ENCODE assay signal across 9 mouse cellular contexts in genomic region chr17:31789068-31789583, GRCm38 (mm10).
DNase-seq lines count a peak whose midpoint lies in the region; ATAC-seq and TF ChIP-seq lines count a peak whose summit lies in the region.
"Had no signal": no experiment of that assay in that cellular context is flagged by ENCODE, and none has a peak within 500 bp of the region (broad histone marks: within the 10 kb centered on the region; RNA-seq: fewer than 3 reads in every experiment).

No protein-coding gene starts in this region.

- ATAC-seq in kidney, embryonic 14.5 days (ENCODE audit: low FRiP score, low TSS enrichment) = no peak
- peak; percentile 22 to 36; a peak in 2 of 4 replicates for ATAC-seq in hematopoietic stem cell, adult 5-6 weeks (replicated peaks in 1 of 2; ENCODE audit: insufficient read depth in 1 of 2, low FRiP score in 2 of 2, low TSS enrichment in 1 of 2, low read depth in 1 of 2, poor library complexity in 2 of 2, severe bottlenecking in 2 of 2)
- ATAC-seq in midbrain, embryonic 15.5 days (replicated peaks) = no peak

- H3K27ac ChIP-seq in kidney, embryonic 14.5 days (ENCODE audit: low read depth, low read length) = no peak overlapping the region; the same call in 1 of the 2 replicates
- H3K27ac ChIP-seq in midbrain, embryonic 15.5 days = peak overlapping the region; percentile 57; the same call in 1 of the 2 replicates
- H3K27ac ChIP-seq: macrophage had no signal

- no peak for TF ChIP-seq CTCF in E14TG2a.4 (conservative IDR thresholded peaks at IDR 0.05; ENCODE audit: low read length)

- no peak overlapping the region for H3K4me2 ChIP-seq in kidney, embryonic 14.5 days (replicated peaks; ENCODE audit: low read depth, low read length)
- no peak overlapping the region for H3K4me2 ChIP-seq in midbrain, embryonic 15.5 days

- WGBS in kidney, embryonic 14.5 days = 65% methylated on average over 9 of the region's 9 CpGs
- 82% methylated on average over 9 of the region's 9 CpGs for WGBS in midbrain, embryonic 15.5 days

- intact Hi-C loops in gastrocnemius, postnatal 14 days (cut with DNase I; ENCODE audit: low total_unique reads) = no loop called here

- H3K9ac ChIP-seq in kidney, embryonic 14.5 days (ENCODE audit: low read depth, low read length) = no peak overlapping the region
- H3K9ac ChIP-seq in midbrain, embryonic 15.5 days = no peak overlapping the region

- peaks cover 28% of the 10 kb centered on the region for H3K4me1 ChIP-seq in kidney, embryonic 14.5 days (ENCODE audit: control insufficient read depth, insufficient read depth, low read length)
- peaks cover 63% of the 10 kb centered on the region for H3K4me1 ChIP-seq in E14TG2a.4 (replicated peaks; ENCODE audit: low read depth, low read length)
- peaks cover 24% of the 10 kb centered on the region for H3K4me1 ChIP-seq in midbrain, embryonic 15.5 days

- H3K9me3 ChIP-seq in kidney, embryonic 14.5 days (ENCODE audit: control insufficient read depth, low read length) = no peaks in the 10 kb centered on the region
- H3K9me3 ChIP-seq in E14TG2a.4 (ENCODE audit: low read length) = peaks cover 14% of the 10 kb centered on the region
- H3K9me3 ChIP-seq in midbrain, embryonic 15.5 days = no peaks in the 10 kb centered on the region

- no peaks in the 10 kb centered on the region for H3K27me3 ChIP-seq in kidney, embryonic 14.5 days (ENCODE audit: control insufficient read depth, insufficient read depth, low read length)
- H3K27me3 ChIP-seq in E14TG2a.4 (ENCODE audit: insufficient read depth, low read length) = no peaks in the 10 kb centered on the region
- no peaks in the 10 kb centered on the region for H3K27me3 ChIP-seq in midbrain, embryonic 15.5 days (replicated peaks)

- no peak overlapping the region for H3K4me3 ChIP-seq in kidney, embryonic 14.5 days (ENCODE audit: low read length)
- H3K4me3 ChIP-seq in E14TG2a.4 (replicated peaks; ENCODE audit: low read length) = peak overlapping the region; percentile 65; the same call in 1 of the 2 replicates
- no peak overlapping the region for H3K4me3 ChIP-seq in midbrain, embryonic 15.5 days

- H3K36me3 ChIP-seq in kidney, embryonic 14.5 days (ENCODE audit: control insufficient read depth, insufficient read depth, low read length) = no peaks in the 10 kb centered on the region
- H3K36me3 ChIP-seq in E14TG2a.4 (ENCODE audit: insufficient read depth, low read length) = no peaks in the 10 kb centered on the region; the same call in 1 of the 2 replicates
- no peaks in the 10 kb centered on the region for H3K36me3 ChIP-seq in midbrain, embryonic 15.5 days (replicated peaks)

- DNase-seq in kidney, adult 18-20 months = peak; percentile 54
- no peak for DNase-seq in gastrocnemius, postnatal 14 days
- DNase-seq in urinary bladder, postnatal 36 days (ENCODE audit: low spot score in 2 of 2) = no peak
- DNase-seq in frontal cortex, postnatal 36 days (ENCODE audit: low spot score in 2 of 2) = no peak

Comparison
In these comparisons a context has a peak if more than half of its experiments do, and no peak if none do; other contexts are left out.
1. ATAC-seq: peak in hematopoietic stem cell, adult 5-6 weeks (2 of 2); none in kidney, embryonic 14.5 days (single experiment) and midbrain, embryonic 15.5 days (single experiment).